Mouse (Mus musculus) Patski (cell line): ENCODE data around the gene Adat1. TPM values are rescaled to one million over a fixed set of nuclear protein-coding genes. Genes with fewer than 3 reads are reported as not detected.

ENCODE experiments used
- ATAC-seq: fragments of 100-300 bp; one replicate; pipeline ENCODE4 v1.8.0; 2021
- CTCF ChIA-PET: fragments of 350-600 bp; sonication (Branson Sonifier 250); formaldehyde crosslinking; loops from one replicate; lab custom pipeline; 2022; ENCODE audit warnings: inconsistent platforms; lab: Charles Lee
- POLR2A ChIA-PET: fragments of 350-600 bp; sonication (Branson Sonifier 250); formaldehyde crosslinking; loops from one replicate; lab custom pipeline; 2022; ENCODE audit warnings: antibody characterized with exemption, inconsistent platforms; lab: Charles Lee
- DNase-seq: peaks from one replicate; pipeline ENCODE4 v3.0.0-alpha.2; 2011; ENCODE audit warnings: low read depth, low spot score
- H3K27me3 ChIP-seq: fragments of 371-371 bp; one replicate; pipeline ENCODE4 v1.5.1; 2021
- CTCF ChIP-seq: fragments of 100-300 bp; IDR thresholded peaks from one replicate; pipeline ENCODE4 v1.5.1; 2021
- in situ Hi-C: fragments of 300-500 bp; cut with MboI; formaldehyde crosslinking; loops from 3 replicates; pipeline ENCODE4 v1.11.1; 2018; ENCODE audit warnings: low pct_unique_long_range_greater_than_20kb, mixed read lengths
- polyA plus RNA-seq: library from polyadenylated mRNA; unstranded; gene quantifications from one replicate; pipeline ENCODE4 v1.2.3, GENCODE M21; 2021

Gene Adat1
- polyA plus RNA-seq, 1 experiment from 2014 or later: 7.0 TPM

DNA sequence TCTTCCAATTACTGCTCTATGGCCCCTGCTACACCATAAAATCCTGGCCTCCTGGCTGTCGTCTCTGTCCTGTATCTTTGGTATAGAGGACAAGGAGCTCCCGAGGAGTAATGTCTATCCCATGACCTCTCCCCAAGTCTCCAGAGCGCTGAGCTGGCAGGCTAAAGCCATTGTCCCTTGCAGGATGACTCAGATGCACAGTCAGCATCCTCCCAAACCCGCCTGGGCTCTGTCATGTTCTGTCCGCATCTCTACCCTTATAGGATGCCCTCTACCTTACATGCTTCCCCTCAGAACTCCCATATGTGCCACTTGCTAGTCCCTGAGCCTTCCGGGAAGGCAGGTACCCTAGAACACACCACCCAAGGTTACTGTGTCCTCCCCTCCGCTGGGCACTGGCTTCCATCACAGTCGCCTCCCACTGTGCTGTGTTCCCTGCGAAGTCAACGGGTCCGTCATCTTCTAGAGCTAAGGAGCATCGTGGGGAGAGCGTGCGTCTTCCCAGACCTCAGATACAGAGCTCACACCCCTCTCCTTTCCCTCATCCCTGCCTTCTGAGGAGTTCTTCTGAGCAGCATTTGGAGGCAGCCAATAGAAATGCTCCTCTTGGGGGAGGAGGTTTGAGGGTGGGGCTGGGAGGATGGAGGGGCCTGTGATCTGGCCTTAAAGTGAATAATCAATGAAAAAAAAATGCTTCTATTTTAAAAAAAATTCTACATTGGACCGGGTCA is 31.3 kb downstream of the Adat1 start:
- in situ Hi-C loops: no loop called here
- no peak for DNase-seq
- no peak for ATAC-seq
- ChIA-PET POLR2A (no interaction called here), CTCF (no interaction called here)
- TF ChIP-seq CTCF: no peak
- no peaks in the 10 kb centered on the region for H3K27me3 ChIP-seq

DNA sequence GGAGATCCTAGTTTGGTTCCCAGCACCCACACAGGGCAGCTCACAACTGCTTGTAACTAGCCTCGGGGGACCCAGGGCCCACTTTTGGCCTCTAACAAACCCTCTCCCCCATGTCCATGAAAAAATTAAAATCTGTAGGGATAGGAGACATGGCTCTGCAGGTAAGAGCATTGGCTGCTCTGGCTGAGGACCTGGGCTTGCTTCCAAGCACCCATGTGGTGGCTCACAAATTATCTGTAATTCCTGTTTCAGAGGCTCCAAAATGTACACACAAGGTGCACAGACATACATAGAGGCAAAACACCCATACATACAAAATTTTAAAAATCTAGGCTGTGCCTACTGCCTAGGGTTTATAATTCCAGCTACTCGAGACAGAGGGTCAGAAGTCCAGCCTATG is 34.9 kb downstream of the Adat1 start:
- H3K27me3 ChIP-seq: no peaks in the 10 kb centered on the region
- in situ Hi-C loops: no loop called here
- no peak for ATAC-seq
- CTCF ChIA-PET: no interaction called here
- POLR2A ChIA-PET: no interaction called here
- TF ChIP-seq CTCF: no peak
- DNase-seq: no peak

DNA sequence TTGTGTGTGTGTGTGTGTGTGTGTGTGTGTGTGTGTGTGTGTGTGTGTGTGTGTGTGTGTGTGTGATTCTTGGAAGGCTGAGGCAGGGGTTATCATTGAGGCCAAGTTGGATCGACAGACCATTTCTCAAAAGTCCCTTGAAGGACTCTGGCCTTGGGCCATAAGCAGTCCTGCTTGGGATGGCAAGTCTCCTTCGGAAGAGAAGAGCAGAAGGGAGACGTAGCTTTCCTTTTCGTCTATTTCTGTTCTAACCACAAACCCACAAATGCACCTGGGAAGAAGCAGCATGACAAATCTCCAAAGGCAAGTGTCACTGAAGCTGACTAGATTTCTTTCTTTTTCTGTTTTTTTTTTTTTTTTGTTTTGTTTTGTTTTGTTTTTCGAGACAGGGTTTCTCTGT is 36.2 kb downstream of the Adat1 start:
- ChIA-PET CTCF (no interaction called here), POLR2A (interaction anchor here (0.7 kb wide), 1 partner anchor 10 kb away, joined by 4 read pairs; no protein-coding TSS in a partner anchor)
- DNase-seq: no peak
- H3K27me3 ChIP-seq: no peaks in the 10 kb centered on the region
- in situ Hi-C loops: no loop called here
- no peak for TF ChIP-seq CTCF
- ATAC-seq: no peak

DNA sequence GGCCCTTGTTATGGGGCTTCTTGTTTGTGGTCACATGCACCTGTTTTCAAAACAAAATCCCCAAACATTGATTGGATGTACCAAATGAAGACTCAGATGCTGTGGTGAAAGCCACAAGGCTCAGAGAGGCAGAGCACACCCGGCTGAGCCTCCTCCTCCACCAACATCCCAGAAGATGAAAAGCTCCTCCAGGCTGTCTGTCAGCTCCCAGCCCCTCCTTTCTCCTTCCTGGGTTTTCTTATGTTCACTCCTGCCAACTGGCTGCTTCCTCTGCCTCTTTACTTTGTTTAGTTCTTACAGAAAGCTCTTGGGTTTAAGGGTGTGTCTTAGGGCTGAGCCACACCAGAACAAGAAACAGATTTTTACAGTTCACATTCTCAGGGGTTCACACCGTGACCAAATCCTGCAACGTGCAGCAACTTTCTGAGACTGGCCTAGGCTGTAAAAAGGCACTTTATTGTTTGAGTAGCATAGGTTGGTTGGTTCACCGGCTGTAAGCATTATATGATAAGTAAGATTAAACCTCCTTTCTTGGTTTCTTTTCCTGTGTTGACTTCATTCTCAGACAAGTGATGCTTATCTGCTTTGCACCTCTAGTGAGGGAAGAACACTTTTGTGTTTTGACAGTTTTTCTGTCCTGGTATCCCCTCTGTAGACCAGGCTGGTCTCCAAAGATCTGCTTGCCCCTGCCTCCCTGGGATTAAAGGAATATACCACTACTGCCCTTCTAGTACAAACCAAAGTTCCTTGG is 37.1 kb downstream of the Adat1 start:
- no peak for TF ChIP-seq CTCF
- DNase-seq: no peak
- ATAC-seq: no peak
- H3K27me3 ChIP-seq: no peaks in the 10 kb centered on the region
- CTCF ChIA-PET: interaction anchor here (1.3 kb wide), 1 partner anchor 29 kb away, joined by 4 read pairs; no protein-coding TSS in a partner anchor
- POLR2A ChIA-PET: interaction anchor here (0.7 kb wide), 1 partner anchor 9 kb away, joined by 4 read pairs; no protein-coding TSS in a partner anchor
- in situ Hi-C loops: no loop called here

DNA sequence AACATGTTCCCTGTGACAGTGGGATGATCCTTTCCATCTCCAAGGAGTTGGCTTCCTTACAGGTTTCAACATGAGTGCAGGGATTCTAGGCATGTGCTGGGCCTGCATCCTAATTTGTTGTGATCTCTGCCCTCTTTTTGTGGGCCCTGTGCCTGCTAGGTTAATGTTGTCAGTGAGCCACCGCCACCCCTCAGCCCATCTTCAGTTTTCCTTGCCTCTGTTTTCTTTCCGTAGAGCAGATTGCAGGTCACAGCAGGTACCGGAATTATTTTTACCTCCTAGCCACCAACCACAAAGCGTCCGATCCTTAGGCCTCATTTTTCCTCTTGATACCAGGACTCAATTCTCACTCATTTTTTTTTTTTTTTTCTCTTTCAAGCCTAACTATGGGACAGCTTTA is 40.2 kb downstream of the Adat1 start:
- no peak for TF ChIP-seq CTCF
- ATAC-seq: no peak
- no peak for DNase-seq
- in situ Hi-C loops: no loop called here
- ChIA-PET POLR2A (no interaction called here), CTCF (no interaction called here)
- no peaks in the 10 kb centered on the region for H3K27me3 ChIP-seq

DNA sequence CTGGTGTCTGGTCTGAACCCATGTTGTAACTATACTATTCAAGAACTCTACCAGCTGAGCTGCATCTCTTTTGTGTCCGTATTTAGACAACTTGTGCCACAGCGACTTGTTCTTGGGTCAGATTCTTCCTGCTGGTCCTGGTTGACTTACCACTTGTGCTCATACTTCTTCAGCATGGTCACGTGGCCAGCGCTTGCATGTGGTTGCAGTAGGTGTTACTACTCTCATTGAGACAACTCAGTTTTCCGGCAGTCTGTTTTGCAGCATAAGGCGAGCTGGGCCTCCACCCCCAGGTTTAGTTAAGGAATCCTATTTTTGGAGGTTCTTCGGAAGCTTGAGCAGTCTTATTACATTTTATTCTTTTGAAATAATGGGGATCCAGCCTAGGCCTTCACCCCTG is 40.8 kb downstream of the Adat1 start:
- in situ Hi-C loops: no loop called here
- DNase-seq: no peak
- TF ChIP-seq CTCF: no peak
- ChIA-PET POLR2A (interaction anchor here (0.6 kb wide), 1 partner anchor 17 kb away, joined by 3 read pairs; no protein-coding TSS in a partner anchor), CTCF (no interaction called here)
- no peak for ATAC-seq
- no peaks in the 10 kb centered on the region for H3K27me3 ChIP-seq

DNA sequence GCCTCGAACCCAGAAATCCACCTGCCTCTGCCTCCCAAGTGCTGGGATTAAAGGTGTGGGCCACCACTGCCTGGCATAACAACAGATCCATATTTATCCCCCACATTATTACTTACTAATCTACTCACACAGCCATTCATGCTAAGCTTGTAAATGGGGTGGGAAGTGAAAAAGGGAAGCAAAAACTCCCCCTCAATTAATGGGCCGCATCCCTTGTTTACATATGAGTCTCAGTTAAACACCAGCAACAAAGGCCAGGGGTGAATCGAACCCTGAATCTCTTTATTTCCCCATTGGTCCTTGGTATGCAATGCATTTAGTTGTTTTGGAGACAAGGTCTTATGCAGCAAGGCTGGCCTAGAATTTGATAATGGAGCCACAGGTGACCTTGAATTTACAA is 41.3 kb downstream of the Adat1 start:
- DNase-seq (no peak), ATAC-seq (no peak)
- no peaks in the 10 kb centered on the region for H3K27me3 ChIP-seq
- CTCF ChIA-PET: no interaction called here
- TF ChIP-seq CTCF: no peak
- POLR2A ChIA-PET: interaction anchor here (0.6 kb wide), 1 partner anchor 17 kb away, joined by 3 read pairs; no protein-coding TSS in a partner anchor
- in situ Hi-C loops: no loop called here

DNA sequence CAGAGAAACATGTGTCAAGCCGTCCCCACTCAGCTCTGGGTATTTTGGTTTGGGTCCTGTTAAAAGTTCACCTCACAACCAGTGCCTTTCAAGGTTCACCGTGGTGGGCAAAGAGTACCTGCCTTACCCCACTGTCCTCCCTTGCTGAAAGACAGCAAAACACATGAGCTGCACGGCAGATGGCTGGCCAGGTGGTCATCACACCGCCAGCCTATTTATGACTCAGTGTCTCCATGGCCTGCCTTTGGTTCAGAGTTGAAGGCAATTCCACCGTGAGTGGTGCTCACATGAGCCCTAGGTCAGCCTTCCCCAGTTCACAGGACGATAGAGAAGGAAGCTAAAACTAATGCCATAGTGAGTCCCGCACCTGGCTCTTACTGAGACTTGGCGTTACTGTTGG is 44.1 kb downstream of the Adat1 start:
- in situ Hi-C loops: no loop called here
- CTCF ChIA-PET: no interaction called here
- ATAC-seq (no peak), DNase-seq (no peak)
- no peak for TF ChIP-seq CTCF
- POLR2A ChIA-PET: no interaction called here
- no peaks in the 10 kb centered on the region for H3K27me3 ChIP-seq

DNA sequence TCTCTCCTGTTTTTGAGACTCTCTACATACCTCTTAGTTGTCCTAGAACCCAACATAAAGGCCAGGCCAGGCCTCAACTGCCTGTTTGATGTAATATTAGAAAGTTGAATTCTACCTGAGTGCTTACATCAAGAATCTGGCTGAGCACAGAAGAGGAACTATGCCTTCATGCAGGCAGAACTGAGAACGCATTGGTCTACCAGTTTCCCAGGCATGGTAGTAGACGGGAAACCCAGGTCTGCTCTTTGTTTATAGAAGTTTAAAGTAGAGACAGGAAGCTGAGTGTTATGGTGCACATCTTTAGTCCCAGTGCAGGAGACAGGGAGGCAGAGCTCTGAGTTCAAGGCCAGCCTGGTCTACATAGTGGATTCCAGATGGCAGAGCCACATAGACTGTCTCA is 45.0 kb downstream of the Adat1 start:
- ChIA-PET CTCF (no interaction called here), POLR2A (no interaction called here)
- DNase-seq (no peak), ATAC-seq (no peak)
- no peak for TF ChIP-seq CTCF
- no peaks in the 10 kb centered on the region for H3K27me3 ChIP-seq
- in situ Hi-C loops: no loop called here

DNA sequence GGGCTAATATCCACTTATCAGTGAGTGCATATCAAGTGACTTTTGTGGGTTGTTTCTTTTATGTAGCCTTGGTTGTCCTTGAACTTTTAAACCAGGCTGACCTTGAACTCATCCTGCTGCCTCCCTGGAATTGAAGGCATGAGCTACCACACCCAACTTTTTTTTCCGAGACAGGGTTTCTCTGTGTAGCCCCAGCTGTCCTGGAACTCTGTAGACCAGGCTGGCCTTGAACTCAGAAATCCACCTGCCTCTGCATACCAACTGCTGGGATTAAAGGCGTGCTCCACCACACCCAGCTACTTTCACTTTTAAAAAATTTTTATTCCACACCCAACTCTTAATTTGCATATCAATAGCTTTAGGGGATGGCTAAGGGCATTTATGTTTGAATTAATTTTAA is 48.6 kb downstream of the Adat1 start:
- POLR2A ChIA-PET: no interaction called here
- ATAC-seq: no peak
- no peak for DNase-seq
- in situ Hi-C loops: no loop called here
- CTCF ChIA-PET: interaction anchor here (1.6 kb wide), 1 partner anchor 47 kb away, joined by 4 read pairs; no protein-coding TSS in a partner anchor
- H3K27me3 ChIP-seq: no peaks in the 10 kb centered on the region
- TF ChIP-seq CTCF: no peak

DNA sequence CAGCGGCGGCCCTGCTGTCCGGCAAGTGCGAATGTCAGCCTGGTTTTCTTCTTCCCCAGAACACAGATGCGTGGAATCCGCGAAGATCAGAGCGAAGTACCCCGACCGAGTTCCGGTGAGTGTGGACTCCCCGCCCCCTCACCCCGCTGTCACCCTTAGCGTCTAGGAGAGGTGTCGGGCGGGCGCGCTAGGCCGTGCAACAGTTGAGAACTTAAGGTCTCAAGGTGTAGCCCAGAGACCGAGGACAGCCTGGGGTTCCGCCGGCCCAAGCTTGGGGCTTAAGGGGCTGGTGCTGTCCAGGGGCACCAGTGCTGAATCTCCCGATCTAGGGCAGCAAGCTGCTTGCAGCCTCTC is 51.0 kb downstream of the Adat1 start:
- in situ Hi-C loops: no loop called here
- ATAC-seq (no peak), DNase-seq (no peak)
- POLR2A ChIA-PET: interaction anchor here (0.6 kb wide), 1 partner anchor 79 kb away, joined by 3 read pairs; no protein-coding TSS in a partner anchor
- CTCF ChIA-PET: no interaction called here
- H3K27me3 ChIP-seq: no peaks in the 10 kb centered on the region
- TF ChIP-seq CTCF: no peak
